Mouse (Mus musculus) adrenal gland, postnatal 4 days (tissue): ENCODE measurements at regions not wholly inside any gene's neighbourhood (a gene's known extent, or its start where the extent isn't known, plus 50 kb on each side); places are given as distances from the start of the nearest gene placed in this dataset.

Source experiments
- DNase-seq, 2 experiments: peaks; one replicate each; pipeline ENCODE4 v3.0.0; 2021 to 2022; ENCODE audit warnings: low spot score in 2 of 2, mixed read lengths in 2 of 2

GRCm38 (mm10) chr13:47858946-47859345 lies 402.1 kb upstream of the Id4 start:
- no peak for DNase-seq

- no peak for DNase-seq
These were observed 400.7 kb upstream of the Id4 start for GRCm38 (mm10) chr13:47860316-47860715.

GRCm38 (mm10) chr13:47862896-47863295 lies 398.1 kb upstream of the Id4 start:
- peak in 1 of 2 experiments; percentile 6 for DNase-seq

DNA sequence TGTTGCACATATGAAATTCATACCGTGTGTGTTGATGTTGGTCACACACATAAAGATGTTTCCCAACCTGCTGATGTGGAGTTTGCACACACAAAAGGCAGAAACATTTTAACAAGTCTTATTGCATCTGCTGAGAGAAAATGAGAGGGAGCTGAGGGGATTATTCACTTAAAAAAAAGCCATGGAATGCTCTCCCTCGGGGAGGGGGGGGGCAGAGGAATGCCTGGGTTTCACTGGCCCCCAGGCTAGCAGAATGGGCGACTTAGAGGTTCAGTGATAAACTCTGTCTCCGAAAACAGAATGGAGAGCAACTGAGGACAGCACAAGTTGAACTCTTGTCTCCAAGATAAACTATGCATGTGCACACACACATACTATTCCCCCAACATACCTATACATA lies 392.4 kb upstream of the Id4 start:
- DNase-seq = no peak

DNA sequence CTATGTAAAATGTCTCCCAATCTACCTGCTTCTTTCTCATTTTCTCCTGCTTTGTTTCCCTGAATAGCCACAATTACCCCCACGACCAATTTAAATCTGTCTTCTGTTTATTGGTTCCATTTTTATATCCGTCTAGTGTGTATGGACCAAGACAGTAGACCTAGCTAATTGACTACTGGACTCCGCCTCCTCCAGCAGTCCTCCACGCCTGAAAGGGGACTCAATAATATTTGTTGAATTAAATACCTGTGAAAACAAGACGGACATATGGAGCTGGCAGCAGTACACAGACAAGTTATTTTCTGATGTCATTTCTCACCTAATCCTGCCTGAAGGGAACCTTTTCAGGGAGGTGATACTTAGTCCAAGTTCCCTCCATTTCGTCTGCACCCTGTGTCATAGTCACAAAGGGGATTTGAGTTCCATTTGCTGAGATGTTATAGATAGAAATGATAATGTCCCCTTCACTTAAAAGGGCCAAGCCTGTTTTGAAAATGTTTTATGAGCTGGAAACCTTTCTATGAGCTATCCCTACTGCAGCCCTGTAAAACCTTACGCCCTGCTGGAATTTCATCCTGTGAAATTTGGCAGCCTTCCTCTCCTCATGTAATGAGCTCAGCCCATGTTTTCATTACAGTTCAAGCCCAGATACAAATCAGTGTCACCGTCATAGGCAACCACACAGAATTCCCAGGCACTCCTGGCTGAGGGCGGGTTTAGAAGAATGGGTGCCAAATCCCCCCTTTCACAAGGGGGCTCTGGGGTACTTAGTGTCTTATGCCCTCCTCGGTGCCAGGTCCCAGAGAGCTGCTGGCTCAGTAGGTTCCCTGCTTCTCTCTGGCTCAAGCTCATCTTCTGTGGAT lies 391.1 kb upstream of the Id4 start:
- DNase-seq = no peak

- DNase-seq = no peak
These were observed 388.4 kb upstream of the Id4 start for GRCm38 (mm10) chr13:47872645-47873044.

- DNase-seq = no peak
These were observed 368.5 kb upstream of the Id4 start for GRCm38 (mm10) chr13:47892569-47892968.

GRCm38 (mm10) chr13:47894331-47894730 lies 366.7 kb upstream of the Id4 start:
- no peak for DNase-seq

DNA sequence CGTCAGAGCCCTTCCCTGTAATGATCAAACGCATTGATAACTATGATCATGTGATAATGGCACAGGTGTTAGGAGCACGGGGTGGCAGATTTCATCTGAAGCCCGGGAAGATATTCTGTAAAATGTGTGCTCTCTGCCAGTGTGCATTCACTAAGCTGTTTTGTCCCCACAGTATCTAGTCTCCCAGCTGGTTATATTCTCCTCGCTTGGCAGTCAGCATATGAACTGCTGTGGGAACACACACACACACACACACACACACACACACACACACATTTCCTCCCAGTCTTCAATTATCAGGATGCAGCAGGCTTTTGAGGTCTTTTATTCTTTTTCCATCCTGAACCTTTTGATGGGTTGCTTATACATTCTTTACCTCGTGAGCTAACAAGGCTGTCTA lies 365.8 kb upstream of the Id4 start:
- DNase-seq = no peak

- DNase-seq = no peak
These were observed 364.4 kb upstream of the Id4 start for GRCm38 (mm10) chr13:47896646-47897045.

DNA sequence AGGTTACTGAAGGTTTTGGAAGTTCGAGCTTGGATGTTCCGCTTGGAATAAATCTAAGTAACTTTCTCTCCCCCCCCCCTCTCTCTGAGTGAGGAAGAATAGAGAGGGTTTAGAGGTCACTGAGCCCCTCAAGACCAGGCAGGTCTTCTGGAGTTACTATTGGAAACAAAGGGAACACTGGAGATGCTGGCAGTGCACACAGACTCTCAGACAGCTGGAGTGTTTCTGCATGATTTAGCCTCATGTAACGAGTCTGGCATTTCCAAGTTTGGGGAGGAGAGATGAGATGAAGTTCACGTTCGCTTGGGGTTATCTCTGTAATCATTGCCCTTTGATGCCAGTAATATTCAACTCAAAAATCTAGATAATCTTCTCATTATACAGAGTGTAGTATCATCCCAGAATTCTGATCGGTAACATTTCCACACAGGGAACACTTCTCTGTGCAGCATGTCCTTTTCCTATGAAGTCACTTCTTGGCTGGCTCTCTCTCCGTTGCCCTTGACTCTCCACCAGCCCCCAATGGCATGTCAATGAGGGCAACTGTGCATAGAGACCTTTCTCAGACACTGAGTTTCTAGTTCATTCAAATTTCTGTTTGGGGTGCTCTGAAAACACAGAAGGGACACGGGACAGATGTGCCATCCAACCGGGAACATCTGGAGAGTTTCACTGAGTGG lies 351.0 kb upstream of the Id4 start:
- DNase-seq = no peak

DNA sequence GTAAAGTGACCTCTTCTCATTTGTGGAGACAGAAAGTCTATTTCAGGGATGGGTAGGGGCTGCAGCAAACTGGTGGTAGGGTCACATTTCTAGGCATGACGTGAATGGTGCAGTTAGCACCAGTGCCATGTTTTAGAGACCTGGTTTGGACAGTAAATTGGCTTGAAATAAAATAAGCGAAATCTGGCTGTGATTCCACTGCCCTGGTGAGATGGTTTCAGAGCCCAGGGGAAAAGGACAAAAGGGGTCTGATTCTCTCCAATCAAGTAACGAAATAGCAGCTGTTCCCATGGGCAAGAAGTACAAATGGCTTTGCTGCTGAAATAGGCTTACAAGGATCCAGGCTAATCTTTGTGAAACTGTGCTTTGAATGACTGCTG lies 350.5 kb upstream of the Id4 start:
- DNase-seq = no peak

DNA sequence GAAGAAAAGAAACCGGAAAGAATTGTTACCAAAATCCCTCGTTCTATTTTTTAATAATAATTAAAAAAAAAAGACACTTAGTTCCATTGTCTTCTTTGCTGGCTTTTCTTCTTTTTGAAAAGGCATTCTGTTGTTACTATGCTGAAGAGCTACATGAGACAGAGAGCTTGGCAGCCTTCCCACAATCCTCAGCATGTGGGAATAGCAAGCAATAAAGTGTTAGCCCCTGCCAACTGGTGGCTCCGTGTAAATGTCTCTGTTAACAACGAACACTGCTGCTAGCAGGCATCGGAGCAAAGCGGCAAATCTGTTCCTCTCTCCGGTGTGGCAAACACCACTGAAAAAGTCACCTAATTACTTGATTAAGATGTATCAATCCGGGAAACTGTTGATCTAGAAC lies 344.6 kb upstream of the Id4 start:
- no peak for DNase-seq

- no peak for DNase-seq
These were observed 343.7 kb upstream of the Id4 start for GRCm38 (mm10) chr13:47917370-47917769.

DNA sequence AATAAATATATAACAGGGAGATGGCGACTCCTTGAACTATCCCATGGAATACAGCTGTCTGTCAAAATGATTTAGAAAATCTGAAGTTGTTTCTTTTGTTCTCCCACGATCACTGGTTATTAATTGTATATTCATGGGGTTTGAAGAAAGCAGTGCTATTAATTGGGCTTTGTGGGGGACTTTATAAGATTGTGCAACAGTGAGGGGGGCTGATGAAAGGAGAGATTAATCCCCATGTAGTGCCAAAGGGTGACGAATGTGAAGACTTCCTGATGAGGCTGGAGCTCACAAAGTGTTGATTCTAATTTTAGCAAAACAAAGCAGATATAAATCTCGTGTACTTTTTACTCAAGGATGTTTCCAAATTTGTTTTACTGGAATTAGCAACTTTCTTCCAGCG lies 340.0 kb upstream of the Id4 start:
- DNase-seq = no peak

GRCm38 (mm10) chr13:47940696-47941095 lies 320.3 kb upstream of the Id4 start:
- DNase-seq = no peak

DNA sequence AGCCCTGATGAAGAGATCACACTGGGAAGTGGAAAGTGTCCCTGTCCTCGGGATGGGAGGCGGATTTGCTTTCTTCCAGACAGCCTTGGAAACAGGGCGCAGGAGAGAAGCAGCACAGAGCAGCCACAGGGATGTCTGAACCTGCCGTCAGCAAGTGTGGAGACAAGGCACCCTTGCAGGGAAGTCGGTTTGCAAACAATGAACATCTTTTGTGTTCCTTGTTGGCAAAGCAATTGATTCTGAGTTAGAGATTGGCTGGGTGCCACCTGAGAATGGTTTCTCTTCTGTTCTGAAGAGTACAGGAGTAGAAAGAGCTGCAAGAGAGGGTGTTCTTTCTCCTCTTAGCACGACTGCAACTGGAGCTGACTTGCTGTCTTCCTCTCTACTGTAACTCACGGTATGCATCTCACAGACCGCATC lies 318.6 kb upstream of the Id4 start:
- DNase-seq = no peak

- no peak for DNase-seq
These were observed 317.4 kb upstream of the Id4 start for GRCm38 (mm10) chr13:47943645-47944044.

DNA sequence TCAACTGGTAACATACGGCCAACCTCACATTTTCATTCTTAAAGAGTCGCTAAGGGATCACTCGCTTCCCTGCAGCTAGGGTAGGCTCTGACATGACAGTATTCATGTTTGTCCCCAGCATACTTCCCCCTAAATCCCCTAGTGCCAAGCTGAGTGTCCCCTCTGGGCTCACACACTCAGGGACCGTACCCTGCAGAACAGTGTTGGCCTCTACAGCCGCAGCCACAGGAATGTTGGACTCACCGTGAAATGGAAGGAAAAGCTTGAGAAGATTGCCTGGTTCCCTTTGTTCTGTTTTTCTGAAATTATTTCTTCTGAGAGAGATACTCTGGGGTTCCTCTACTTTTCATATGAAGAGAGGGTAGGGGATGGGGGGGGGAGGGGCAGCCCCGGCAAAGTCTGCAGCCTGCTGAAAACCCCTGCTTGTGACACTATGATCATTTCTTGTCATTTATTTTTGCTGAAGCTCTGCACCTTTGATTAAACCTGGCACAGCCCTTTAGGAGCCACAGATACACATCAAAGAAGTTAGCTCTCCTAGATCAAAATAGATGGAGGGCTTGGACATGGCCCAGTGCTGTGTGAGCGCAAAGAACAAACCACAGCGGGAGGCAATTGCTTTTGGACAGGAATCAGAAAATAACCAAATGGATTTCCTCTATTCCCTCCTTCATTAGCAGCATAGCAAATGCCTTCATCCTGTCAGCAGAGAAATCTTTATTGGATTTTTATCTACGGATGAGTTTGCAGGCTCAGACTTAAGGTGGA lies 312.7 kb upstream of the Id4 start:
- no peak for DNase-seq

DNA sequence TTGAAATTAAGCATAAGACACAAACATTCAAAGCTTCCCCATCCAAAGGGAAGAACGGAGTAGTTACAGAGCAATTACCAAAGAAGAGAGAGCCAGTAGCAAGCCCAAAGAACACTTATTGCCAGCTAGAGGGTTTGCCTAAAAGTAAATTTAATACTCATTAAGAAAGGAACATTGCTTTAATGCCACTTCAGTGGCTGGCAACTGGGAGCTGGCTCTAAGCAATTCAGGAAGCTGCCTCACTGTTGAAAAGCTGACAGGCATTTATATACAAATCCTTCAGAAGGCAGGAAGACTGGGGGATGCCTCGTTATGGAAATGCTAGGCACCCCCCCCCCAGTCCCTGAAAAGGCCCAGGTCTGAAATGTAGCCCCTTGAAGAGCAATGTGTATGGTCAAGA lies 310.6 kb upstream of the Id4 start:
- no peak for DNase-seq

- DNase-seq = no peak
These were observed 310.0 kb upstream of the Id4 start for GRCm38 (mm10) chr13:47951043-47951442.

- no peak for DNase-seq
These were observed 308.1 kb upstream of the Id4 start for GRCm38 (mm10) chr13:47952946-47953345.
